Mouse (Mus musculus) lung, embryonic 15.5 days (tissue): Measurements from ENCODE around the gene Clta. TPM values are rescaled to one million over a fixed set of nuclear protein-coding genes. Genes with fewer than 3 reads are reported as not detected.
A peak's percentile ranks its signal among the peaks of the same experiment; 100 is the strongest.
"Not testable (repeated sequence)": the region's sequence is repeated elsewhere in the genome, so short reads cannot be mapped to it uniquely, and the experiment has no call there.

Experiments
- ATAC-seq: fragments of 200-750 bp; cut with Nextera tagmentation; 2 replicates; pipeline ENCODE4 v1.8.0; 2017; ENCODE audit warnings: moderate number of reproducible peaks, borderline replicate concordance; ENCODE audit not compliant: low FRiP score, low TSS enrichment; ENCODE audit errors: extremely low read depth
- H3K27ac ChIP-seq: fragments of 300-500 bp; sonication (generic); 2 replicates; pipeline ENCODE4 v1.5.1; 2015; ENCODE audit warnings: moderate library complexity, mild to moderate bottlenecking, inconsistent platforms
- H3K27me3 ChIP-seq: fragments of 300-500 bp; sonication (generic); 2 replicates; pipeline ENCODE4 v1.6.1; 2015; ENCODE audit warnings: inconsistent platforms
- H3K36me3 ChIP-seq: fragments of 300-500 bp; sonication (generic); 2 replicates; pipeline ENCODE4 v1.6.1; 2015; ENCODE audit warnings: inconsistent platforms
- H3K4me1 ChIP-seq: fragments of 300-500 bp; sonication (generic); 2 replicates; pipeline ENCODE4 v1.6.1; 2015; ENCODE audit warnings: inconsistent platforms
- H3K4me2 ChIP-seq: fragments of 300-500 bp; sonication (generic); 2 replicates; pipeline ENCODE4 v1.6.1; 2015; ENCODE audit warnings: inconsistent platforms, mild to moderate bottlenecking, moderate library complexity
- H3K4me3 ChIP-seq: fragments of 300-500 bp; sonication (generic); 2 replicates; pipeline ENCODE4 v1.5.1; 2015; ENCODE audit warnings: mild to moderate bottlenecking, inconsistent platforms
- H3K9ac ChIP-seq: fragments of 300-500 bp; sonication (generic); 2 replicates; pipeline ENCODE4 v1.6.1; 2015; ENCODE audit warnings: inconsistent platforms
- H3K9me3 ChIP-seq: fragments of 300-500 bp; sonication (generic); 2 replicates; pipeline ENCODE4 v1.6.1; 2016; ENCODE audit warnings: inconsistent platforms
- WGBS: fragments of 180-500 bp; shearing (Covaris S2); methylation state at CpG from one replicate; pipeline ENCODE4 v1.1.7; 2015; 5-methylcytosine and 5-hydroxymethylcytosine counted together
- polyA plus RNA-seq: library from polyadenylated mRNA; unstranded; fragments of >200 nt; fragmentation: Nextera tagmentation; extraction: Ambion mirVana; gene quantifications from 2 replicates; pipeline ENCODE4 v1.2.1, GENCODE M21; 2015

The Clta gene
- polyA plus RNA-seq, 1 experiment from 2014 or later: 223 TPM

DNA sequence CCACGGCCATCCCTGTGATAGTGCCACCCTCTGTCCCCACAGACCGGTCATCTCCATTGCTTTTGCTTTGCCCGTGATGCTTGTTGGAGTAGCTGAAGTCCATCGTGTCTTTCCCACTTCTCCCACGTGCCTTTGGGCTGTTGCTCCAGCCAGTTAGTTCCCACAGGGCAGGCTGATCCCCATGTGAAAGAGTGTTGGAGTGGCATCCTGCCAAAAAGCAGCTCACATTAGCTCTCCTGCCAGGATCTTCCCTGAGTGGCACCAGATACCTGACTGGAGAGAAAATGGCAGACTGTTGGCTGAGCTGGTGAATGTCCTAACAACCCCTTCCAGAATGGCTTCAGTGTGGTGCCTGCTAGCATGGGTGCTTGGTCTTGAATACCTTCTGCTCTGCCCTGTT, 27.3 kb downstream of the Clta start:
- no peak for ATAC-seq
- Histone ChIP-seq H3K27me3 (no peaks in the 10 kb centered on the region), H3K36me3 (peaks cover 51% of the 10 kb centered on the region), H3K27ac (no peak overlapping the region), H3K4me2 (no peak overlapping the region), H3K9me3 (no peaks in the 10 kb centered on the region), H3K4me1 (no peaks in the 10 kb centered on the region), H3K9ac (no peak overlapping the region), H3K4me3 (no peak overlapping the region)
- WGBS: 85% methylated on average over 5 of the region's 5 CpGs

DNA sequence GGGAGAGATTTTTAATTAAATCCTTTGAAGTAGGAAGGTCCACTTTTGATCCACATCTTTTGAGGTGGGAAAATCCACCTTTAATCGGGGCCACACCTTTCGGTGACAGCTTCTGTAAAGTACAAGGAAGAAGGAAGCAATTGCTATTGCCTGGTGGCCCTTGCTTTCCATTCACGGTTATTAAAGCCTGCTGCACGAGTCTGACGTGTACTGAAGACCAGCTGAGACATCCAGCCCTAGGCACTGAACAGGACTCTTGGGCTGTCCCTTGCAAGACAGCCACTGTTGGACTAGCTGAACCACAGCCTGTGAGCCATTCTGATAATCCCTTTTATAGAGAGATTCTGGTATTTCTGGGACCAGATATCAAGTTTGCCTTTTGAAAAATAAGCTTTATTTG, 32.2 kb downstream of the Clta start:
- H3K27me3 ChIP-seq: no peaks in the 10 kb centered on the region
- H3K4me1 ChIP-seq: no peaks in the 10 kb centered on the region
- H3K9ac ChIP-seq: no peak overlapping the region
- no peak overlapping the region for H3K4me2 ChIP-seq
- no peaks in the 10 kb centered on the region for H3K9me3 ChIP-seq
- H3K27ac ChIP-seq: no peak overlapping the region
- ATAC-seq: no peak
- 82% methylated on average over 5 of the region's 5 CpGs for WGBS
- peaks cover 57% of the 10 kb centered on the region for H3K36me3 ChIP-seq
- no peak overlapping the region for H3K4me3 ChIP-seq

DNA sequence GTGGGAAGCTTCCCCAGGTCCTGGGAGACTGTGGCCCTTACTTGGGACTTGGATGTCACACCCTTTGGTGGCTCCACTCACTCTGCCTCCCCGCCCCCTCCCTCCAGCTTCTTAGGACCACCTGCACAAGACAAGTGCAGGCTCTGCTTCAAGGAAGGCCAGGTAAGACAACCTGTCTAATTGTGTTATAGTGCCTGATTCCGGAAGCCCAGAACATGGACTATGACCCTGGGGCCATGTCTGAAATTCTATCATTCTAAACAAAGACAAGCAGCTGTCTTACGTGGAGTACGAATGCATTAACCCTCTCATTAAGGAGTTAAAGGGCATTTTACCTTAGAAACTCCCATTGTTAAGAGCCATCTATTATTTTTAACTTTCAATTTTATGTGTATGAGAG, 36.5 kb downstream of the Clta start:
- ATAC-seq: no peak
- no peaks in the 10 kb centered on the region for H3K9me3 ChIP-seq
- H3K9ac ChIP-seq: no peak overlapping the region
- H3K4me3 ChIP-seq: no peak overlapping the region
- H3K4me2 ChIP-seq: no peak overlapping the region
- 87% methylated on average over 4 of the region's 4 CpGs for WGBS
- no peak overlapping the region for H3K27ac ChIP-seq
- H3K27me3 ChIP-seq: no peaks in the 10 kb centered on the region
- peaks cover 58% of the 10 kb centered on the region for H3K36me3 ChIP-seq
- H3K4me1 ChIP-seq: no peaks in the 10 kb centered on the region

DNA sequence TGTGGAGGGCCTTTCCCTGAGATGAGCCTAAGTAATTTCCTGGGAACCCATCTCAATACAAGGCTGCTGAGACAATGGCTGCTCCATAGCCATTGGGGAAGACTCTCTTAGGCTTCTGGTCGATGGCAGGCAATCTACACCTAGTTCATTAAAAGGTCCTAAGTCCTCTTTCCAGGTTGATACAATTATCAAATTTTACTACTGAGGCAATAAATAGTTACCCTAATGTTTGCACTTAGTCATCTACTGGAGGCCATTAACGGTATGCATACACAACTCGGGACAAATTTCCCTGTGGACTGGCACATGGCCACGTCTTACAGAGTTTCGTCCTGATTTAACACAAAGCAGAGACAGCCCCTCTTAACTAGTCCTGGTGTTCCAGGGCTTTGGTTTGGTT, 38.2 kb downstream of the Clta start:
- H3K4me2 ChIP-seq: no peak overlapping the region
- ATAC-seq: no peak
- H3K4me1 ChIP-seq: no peaks in the 10 kb centered on the region
- no peak overlapping the region for H3K4me3 ChIP-seq
- no peak overlapping the region for H3K9ac ChIP-seq
- peaks cover 45% of the 10 kb centered on the region for H3K36me3 ChIP-seq
- no peaks in the 10 kb centered on the region for H3K27me3 ChIP-seq
- no peaks in the 10 kb centered on the region for H3K9me3 ChIP-seq
- H3K27ac ChIP-seq: no peak overlapping the region
- 79% methylated on average over 5 of the region's 5 CpGs for WGBS

DNA sequence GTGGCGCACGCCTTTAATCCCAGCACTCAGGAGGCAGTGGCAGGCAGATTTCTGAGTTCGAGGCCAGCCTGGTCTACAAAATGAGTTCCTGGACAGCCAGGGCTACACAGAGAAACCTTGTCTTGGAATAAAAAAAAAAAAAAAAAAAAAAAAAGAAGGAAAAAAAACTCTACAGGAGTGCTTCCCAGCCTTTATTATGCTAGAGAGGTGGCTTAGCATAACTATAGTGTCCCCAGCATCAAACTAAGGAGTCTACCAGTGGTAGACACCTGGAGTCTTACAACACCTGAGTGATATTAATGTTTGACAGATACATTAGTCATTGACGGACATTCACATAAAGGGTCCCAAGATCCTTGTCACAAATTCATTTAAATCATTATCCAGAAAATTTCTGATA, 38.9 kb downstream of the Clta start:
- H3K9me3 ChIP-seq, H3K4me1 ChIP-seq, ATAC-seq, H3K4me3 ChIP-seq, H3K27ac ChIP-seq, H3K9ac ChIP-seq, H3K4me2 ChIP-seq, H3K27me3 ChIP-seq: not testable (repeated sequence)
- peaks cover 43% of the 10 kb centered on the region for H3K36me3 ChIP-seq
- WGBS: 92% methylated on average over 4 of the region's 4 CpGs

DNA sequence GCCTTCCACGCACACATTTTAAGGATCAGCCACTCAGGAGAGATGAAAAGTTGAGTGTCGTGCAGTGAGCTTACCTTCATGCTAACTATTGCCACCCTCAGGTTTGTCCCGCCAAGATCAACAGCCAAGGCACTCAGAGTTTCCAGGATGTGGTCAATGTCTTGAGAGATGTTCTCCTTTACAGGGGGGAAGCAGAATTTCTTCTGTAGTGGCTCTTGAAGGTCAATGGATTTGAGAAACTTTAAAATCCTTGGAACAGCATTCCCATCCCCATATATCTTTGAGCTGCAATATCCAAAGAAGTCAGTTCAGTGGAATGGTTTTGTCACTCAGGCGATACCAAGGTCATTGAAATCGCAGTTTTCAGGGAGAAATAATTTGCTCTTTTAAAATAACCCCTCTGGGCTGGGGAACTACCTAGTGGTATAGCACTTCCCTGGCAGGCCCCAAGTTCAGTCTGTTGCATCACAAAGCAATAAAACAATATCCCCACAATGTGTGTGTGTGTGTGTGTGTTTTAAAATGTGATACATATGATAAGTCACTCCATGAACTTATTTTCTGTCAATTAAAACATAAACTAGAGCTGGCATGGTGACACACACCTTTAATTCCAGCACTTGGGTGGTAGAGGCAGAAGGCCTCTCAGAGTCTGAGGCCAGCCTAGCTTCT, 40.6 kb downstream of the Clta start:
- no peak overlapping the region for H3K27ac ChIP-seq
- H3K4me2 ChIP-seq: no peak overlapping the region
- no peaks in the 10 kb centered on the region for H3K4me1 ChIP-seq
- ATAC-seq: no peak
- no peak overlapping the region for H3K9ac ChIP-seq
- no peaks in the 10 kb centered on the region for H3K9me3 ChIP-seq
- H3K4me3 ChIP-seq: no peak overlapping the region
- H3K27me3 ChIP-seq: no peaks in the 10 kb centered on the region
- WGBS: 87% methylated on average over 5 of the region's 5 CpGs
- peaks cover 40% of the 10 kb centered on the region for H3K36me3 ChIP-seq

DNA sequence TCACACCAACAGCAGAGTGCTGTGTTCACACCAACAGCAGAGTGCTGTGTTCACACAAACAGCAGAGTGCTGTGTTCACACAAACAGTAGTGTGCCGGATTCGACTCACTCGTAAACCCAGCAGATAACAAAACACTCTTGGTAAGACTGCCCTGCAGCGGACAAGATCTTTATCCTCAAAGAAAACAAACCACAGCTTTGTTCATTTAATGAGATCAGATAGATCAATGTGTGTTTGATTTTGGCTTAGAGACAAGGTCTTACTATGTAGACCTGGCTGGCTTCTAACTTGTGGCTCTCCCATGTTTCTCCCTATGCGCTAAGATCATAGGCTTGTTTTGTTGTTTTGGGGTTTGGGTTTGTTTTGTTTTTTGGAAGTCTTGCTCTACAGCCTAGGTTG, 41.8 kb downstream of the Clta start:
- Histone ChIP-seq H3K4me3 (no peak overlapping the region), H3K9ac (no peak overlapping the region), H3K27ac (no peak overlapping the region), H3K9me3 (no peaks in the 10 kb centered on the region), H3K27me3 (no peaks in the 10 kb centered on the region), H3K36me3 (peaks cover 28% of the 10 kb centered on the region), H3K4me1 (no peaks in the 10 kb centered on the region), H3K4me2 (no peak overlapping the region)
- 55% methylated on average over 5 of the region's 5 CpGs for WGBS
- no peak for ATAC-seq

DNA sequence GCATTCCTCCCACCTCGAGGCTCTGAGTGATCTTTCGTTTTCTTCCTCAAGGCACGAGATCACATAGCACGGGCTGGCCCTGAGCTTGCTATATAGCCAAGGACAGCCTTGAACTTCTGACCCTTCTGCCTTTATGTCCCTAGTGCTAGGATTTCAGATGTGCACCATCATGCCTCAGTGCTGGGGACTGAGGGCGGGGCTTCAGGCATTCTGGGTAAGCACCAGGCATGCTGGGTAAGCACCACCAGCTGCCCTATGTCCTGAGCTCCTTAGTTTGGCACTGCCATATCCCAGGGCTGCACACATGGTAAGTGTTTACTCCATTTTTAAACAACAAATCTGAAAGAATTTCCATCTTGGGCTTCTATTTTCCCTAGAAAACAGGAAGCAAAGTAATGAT, 45.6 kb downstream of the Clta start:
- H3K27ac ChIP-seq: no peak overlapping the region
- H3K4me3 ChIP-seq: no peak overlapping the region
- ATAC-seq: no peak
- no peaks in the 10 kb centered on the region for H3K4me1 ChIP-seq
- peaks cover 22% of the 10 kb centered on the region for H3K36me3 ChIP-seq
- no peak overlapping the region for H3K4me2 ChIP-seq
- no peak overlapping the region for H3K9ac ChIP-seq
- no peaks in the 10 kb centered on the region for H3K27me3 ChIP-seq
- H3K9me3 ChIP-seq: no peaks in the 10 kb centered on the region
- 80% methylated on average over 5 of the region's 5 CpGs for WGBS

DNA sequence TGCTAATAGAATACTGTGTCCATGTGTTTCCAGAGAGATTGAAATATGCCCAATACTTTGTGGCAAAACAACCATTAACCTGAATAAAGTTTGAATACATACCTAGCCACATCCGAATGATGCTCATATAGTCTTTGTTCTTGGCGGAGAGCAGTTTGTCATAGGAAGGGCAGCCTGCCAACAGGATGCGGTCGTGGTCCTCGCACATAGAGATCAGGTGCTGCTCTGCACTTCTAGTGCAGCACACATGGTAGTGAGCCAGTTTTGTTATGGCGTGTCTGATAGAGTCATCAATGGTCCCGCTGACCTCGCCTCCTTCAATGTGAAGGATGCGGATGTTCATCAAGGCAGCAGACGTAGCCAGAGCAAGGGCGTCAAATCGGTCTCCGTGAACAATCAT, 55.4 kb downstream of the Clta start:
- no peak for ATAC-seq
- H3K4me2 ChIP-seq: no peak overlapping the region
- no peaks in the 10 kb centered on the region for H3K4me1 ChIP-seq
- 87% methylated on average over 13 of the region's 13 CpGs for WGBS
- no peaks in the 10 kb centered on the region for H3K9me3 ChIP-seq
- H3K9ac ChIP-seq: no peak overlapping the region
- H3K4me3 ChIP-seq: no peak overlapping the region
- H3K27ac ChIP-seq: no peak overlapping the region
- H3K36me3 ChIP-seq: peaks cover 6% of the 10 kb centered on the region
- H3K27me3 ChIP-seq: no peaks in the 10 kb centered on the region

DNA sequence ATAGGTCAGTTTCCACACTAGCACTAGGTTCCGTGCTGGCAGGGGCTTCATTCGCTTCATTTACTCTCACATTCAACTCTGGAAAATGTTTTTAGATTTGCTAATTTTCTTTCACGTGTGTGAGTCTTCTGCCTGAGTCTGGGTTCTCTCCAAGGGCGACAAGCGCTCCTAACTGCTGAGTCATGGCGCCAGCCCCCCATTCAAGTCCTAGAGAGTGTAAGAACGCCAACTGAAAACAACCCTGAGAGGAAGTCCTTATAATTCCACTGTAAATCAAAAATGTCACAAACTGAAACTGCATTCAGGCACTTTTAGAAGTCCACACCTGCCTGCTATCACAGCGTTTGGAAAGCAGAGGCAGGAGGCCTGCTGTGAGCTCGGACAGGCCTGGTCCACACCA, 57.8 kb downstream of the Clta start:
- 0 out of 2 replicates have a peak overlapping the region, but pooled peaks have one; percentile 7 for H3K27ac ChIP-seq
- H3K27me3 ChIP-seq: no peaks in the 10 kb centered on the region
- H3K36me3 ChIP-seq: peaks cover 9% of the 10 kb centered on the region; the same call in 1 of the 2 replicates
- H3K4me3 ChIP-seq: no peak overlapping the region
- H3K9me3 ChIP-seq: no peaks in the 10 kb centered on the region
- WGBS: 62% methylated on average over 9 of the region's 9 CpGs
- H3K4me1 ChIP-seq: peaks cover 11% of the 10 kb centered on the region
- H3K9ac ChIP-seq: no peak overlapping the region
- no peak for ATAC-seq
- no peak overlapping the region for H3K4me2 ChIP-seq

DNA sequence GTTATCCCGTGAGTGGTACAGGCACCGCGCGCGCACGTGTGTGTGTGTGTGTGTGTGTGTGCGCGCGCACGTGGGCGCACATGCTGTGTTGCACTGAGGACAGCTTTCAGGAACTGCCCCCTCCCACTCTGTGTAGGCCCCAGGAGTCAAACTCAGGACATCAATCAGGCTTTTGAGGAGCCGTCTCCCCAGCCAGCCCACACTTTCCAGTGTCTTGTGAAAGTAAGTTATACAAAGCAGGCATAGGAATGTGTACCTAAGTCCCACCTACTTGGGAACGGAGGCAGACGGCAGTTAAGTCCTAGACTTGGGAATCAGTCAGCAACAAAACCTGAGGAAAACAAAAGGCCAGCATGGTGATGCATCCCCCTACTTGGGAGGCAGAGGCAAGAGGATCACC, 58.6 kb downstream of the Clta start:
- 84% methylated on average over 14 of the region's 14 CpGs for WGBS
- no peak for ATAC-seq
- no peak overlapping the region for H3K27ac ChIP-seq

DNA sequence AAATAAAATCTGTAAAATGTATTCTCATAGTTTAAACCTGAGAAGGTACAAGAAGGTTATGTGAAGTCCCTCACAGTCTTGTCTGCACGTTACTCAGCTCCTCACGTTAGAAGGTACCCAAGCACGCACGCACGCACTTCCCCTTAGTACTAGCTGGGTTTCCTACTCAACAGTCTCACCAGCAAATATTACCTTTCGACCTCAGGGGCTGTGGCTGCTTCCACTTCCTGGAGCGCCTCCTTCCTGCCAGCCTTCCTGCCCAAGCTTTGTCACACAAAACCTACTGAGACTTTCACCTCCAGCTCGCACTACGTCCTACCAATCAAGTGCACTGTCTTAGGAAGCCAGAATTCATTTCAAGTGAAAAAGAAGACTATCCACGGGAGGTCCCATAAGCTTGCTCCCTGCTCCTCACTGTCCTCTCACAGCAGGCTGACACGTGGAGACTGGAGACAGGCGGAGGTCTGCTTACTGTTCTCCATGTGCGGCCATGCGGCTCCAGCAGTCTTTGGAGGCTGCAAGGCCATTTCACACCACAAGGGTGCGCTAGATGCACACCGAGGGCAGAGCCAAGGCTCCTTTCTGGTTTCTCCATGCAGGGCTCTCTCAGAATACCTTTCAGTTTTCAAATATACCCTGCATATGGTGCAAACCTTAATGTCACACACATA, 61.2 kb downstream of the Clta start:
- H3K4me2 ChIP-seq: peak overlapping the region; percentile 39
- peak overlapping the region; percentile 43; the same call in 1 of the 2 replicates for H3K27ac ChIP-seq
- H3K9ac ChIP-seq: no peak overlapping the region

More for the DNA sequence above, 58.6 kb downstream of the Clta start:
- Histone ChIP-seq H3K9ac (no peak overlapping the region), H3K9me3 (no peaks in the 10 kb centered on the region), H3K27me3 (no peaks in the 10 kb centered on the region), H3K4me2 (no peak overlapping the region), H3K4me1 (peaks cover 11% of the 10 kb centered on the region), H3K36me3 (peaks cover 9% of the 10 kb centered on the region; the same call in 1 of the 2 replicates), H3K4me3 (no peak overlapping the region)

More for the DNA sequence above, 61.2 kb downstream of the Clta start:
- Histone ChIP-seq H3K4me1 (peaks cover 16% of the 10 kb centered on the region), H3K9me3 (no peaks in the 10 kb centered on the region), H3K4me3 (0 out of 2 replicates have a peak overlapping the region, but pooled peaks have one; percentile 10), H3K27me3 (no peaks in the 10 kb centered on the region), H3K36me3 (peaks cover 3% of the 10 kb centered on the region; the same call in 1 of the 2 replicates)
- ATAC-seq: peak; percentile 84; the same call in 1 of the 2 replicates
- 24% methylated on average over 16 of the region's 16 CpGs for WGBS
